Mouse (Mus musculus) liver, postnatal 0 days (tissue): ENCODE data around the gene 4921517D22Rik.

Source experiments
- CTCF ChIP-seq: sonication (generic); IDR thresholded peaks from 2 replicates; pipeline ENCODE4 v1.5.1; 2016; ENCODE audit warnings: antibody characterized with exemption, low read depth
- EP300 ChIP-seq: IDR thresholded peaks from 2 replicates; pipeline ENCODE4 v1.6.1; 2016; ENCODE audit warnings: antibody characterized with exemption, low read depth, mild to moderate bottlenecking

- no peak for TF ChIP-seq EP300
- TF ChIP-seq CTCF: peak; percentile 42
Observed at GRCm38 (mm10) chr13:59704562-59704961, 10.7 kb upstream of the 4921517D22Rik start.
